Mouse (Mus musculus) heart, postnatal 10 days (tissue): ENCODE data around the gene Mysm1. TPM values are rescaled to one million over a fixed set of nuclear protein-coding genes. Genes with fewer than 3 reads are reported as not detected.

ENCODE experiments used
- DNase-seq, 2 experiments: peaks; one replicate each; pipeline ENCODE4 v3.0.0; 2021
- intact Hi-C: fragments of 180-260 bp; cut with DNase I; formaldehyde crosslinking; loops from one replicate; pipeline ENCODE4 v1.15.1; 2025
- total RNA-seq, 2 experiments: library from RNA; stranded (reverse); gene quantifications; 2 replicates each; pipeline ENCODE4 v1.2.3; 2021

The Mysm1 gene
- 10 to 100 TPM; 13.4 to 15.7 TPM for total RNA-seq

GRCm38 (mm10) chr4:94978590-94979499, at the start of gene Mysm1:
TSS of gene Mysm1 (minus strand) at chr4:94979100.
- intact Hi-C loops = no loop called here
- peak; percentile 96 to 97 for DNase-seq

GRCm38 (mm10) chr4:95025847-95026600, 47.1 kb upstream of the Mysm1 start:
- DNase-seq = no peak
- intact Hi-C loops = no loop called here

GRCm38 (mm10) chr4:95023350-95023953, 44.6 kb upstream of the Mysm1 start:
- no peak for DNase-seq
- intact Hi-C loops = no loop called here

GRCm38 (mm10) chr4:95021649-95022637, 43.0 kb upstream of the Mysm1 start:
- intact Hi-C loops = no loop called here
- no peak for DNase-seq

GRCm38 (mm10) chr4:95020201-95020600, 41.3 kb upstream of the Mysm1 start:
- DNase-seq = no peak
- intact Hi-C loops = no loop called here

- no peak for DNase-seq
- intact Hi-C loops = no loop called here
Observed at GRCm38 (mm10) chr4:95018221-95018620, 39.3 kb upstream of the Mysm1 start.

- intact Hi-C loops = no loop called here
- DNase-seq = no peak
Observed at GRCm38 (mm10) chr4:95012706-95013105, 33.8 kb upstream of the Mysm1 start.

- intact Hi-C loops = no loop called here
- no peak for DNase-seq
Observed at GRCm38 (mm10) chr4:95012256-95012655, 33.4 kb upstream of the Mysm1 start.

- intact Hi-C loops = loop anchor here (1.0 to 5.0 kb wide), 6 partner anchors 40 to 916 kb away; no protein-coding TSS in a partner anchor
- peak; percentile 80 to 88 for DNase-seq
Observed at GRCm38 (mm10) chr4:95008175-95009057, 29.5 kb upstream of the Mysm1 start.

GRCm38 (mm10) chr4:95007759-95008158, 28.9 kb upstream of the Mysm1 start:
- intact Hi-C loops = loop anchor here (1.0 to 5.0 kb wide), 6 partner anchors 41 to 917 kb away; no protein-coding TSS in a partner anchor
- no peak for DNase-seq

- no peak for DNase-seq
Observed at GRCm38 (mm10) chr4:95005251-95005830, 26.4 kb upstream of the Mysm1 start.

GRCm38 (mm10) chr4:95001043-95001775, 22.3 kb upstream of the Mysm1 start:
- intact Hi-C loops = loop anchor here (5.0 kb wide), 1 partner anchor 1031 kb away; no protein-coding TSS in a partner anchor
- DNase-seq = no peak

More at GRCm38 (mm10) chr4:95005251-95005830, 26.4 kb upstream of the Mysm1 start:
- intact Hi-C loops = loop anchor here (5.0 kb wide), 3 partner anchors 157 to 717 kb away; no protein-coding TSS in a partner anchor

- no peak for DNase-seq
- intact Hi-C loops = loop anchor here (5.0 kb wide), 1 partner anchor 1032 kb away; no protein-coding TSS in a partner anchor
Observed at GRCm38 (mm10) chr4:95000147-95000546, 21.2 kb upstream of the Mysm1 start.

- intact Hi-C loops = no loop called here
Observed at GRCm38 (mm10) chr4:94999249-94999648, 20.3 kb upstream of the Mysm1 start.

GRCm38 (mm10) chr4:94995862-94996261, 17.0 kb upstream of the Mysm1 start:
- intact Hi-C loops = no loop called here
- DNase-seq = no peak

More at GRCm38 (mm10) chr4:94999249-94999648, 20.3 kb upstream of the Mysm1 start:
- peak in 1 of 2 experiments; percentile 23 for DNase-seq

GRCm38 (mm10) chr4:94990204-94990603, 11.3 kb upstream of the Mysm1 start:
- no peak for DNase-seq

GRCm38 (mm10) chr4:94987725-94988124, 8.8 kb upstream of the Mysm1 start:
- no peak for DNase-seq
- intact Hi-C loops = no loop called here

More at GRCm38 (mm10) chr4:94990204-94990603, 11.3 kb upstream of the Mysm1 start:
- intact Hi-C loops = no loop called here
